Mouse (Mus musculus): ENCODE results near the gene Arpc3. TPM values are rescaled to one million over a fixed set of nuclear protein-coding genes. Genes with fewer than 3 reads are reported as not detected.
"Not testable (repeated sequence)": the region's sequence is repeated elsewhere in the genome, so short reads cannot be mapped to it uniquely, and the experiment has no call there.

Arpc3 gene
- polyA plus RNA-seq, 1 experiment from 2014 or later: 238 TPM

- peak; percentile 11 for DNase-seq (ENCODE audit: low spot score)
Measured at GRCm38 (mm10) chr5:122434541-122434940, 42.9 kb downstream of the Arpc3 start.

DNA sequence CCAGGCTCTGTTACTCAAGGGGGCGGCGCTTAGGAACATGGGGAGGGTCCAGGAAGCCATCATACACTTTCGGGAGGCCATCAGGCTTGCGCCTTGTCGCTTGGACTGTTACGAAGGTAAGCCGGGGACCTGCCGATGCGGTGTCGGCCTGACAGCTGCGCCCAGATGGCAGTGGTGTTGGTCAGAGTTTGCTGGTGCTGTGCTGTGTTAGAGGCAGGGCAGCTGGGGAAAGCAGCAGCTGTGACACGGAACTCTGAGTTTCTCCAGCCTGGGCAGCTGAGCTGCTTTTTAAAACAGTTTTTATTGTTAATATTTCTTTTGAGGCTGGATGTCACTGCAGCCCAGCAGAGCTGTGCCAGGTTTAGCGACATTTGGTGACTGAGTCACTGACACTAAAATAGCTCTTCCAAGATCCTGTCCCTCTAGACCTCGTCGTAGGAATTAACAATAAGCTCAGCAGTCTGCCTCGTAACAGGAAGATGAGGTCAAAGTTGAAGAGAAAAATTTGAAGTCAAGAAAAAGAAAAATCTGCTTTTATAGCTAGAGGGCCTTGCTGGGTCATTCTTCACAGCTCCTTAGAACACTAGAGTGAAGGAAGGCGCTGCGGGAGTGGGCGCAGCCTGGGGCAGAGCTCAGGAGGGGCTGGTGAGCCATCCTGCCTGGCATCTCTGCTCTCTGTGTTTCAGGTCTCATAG lies 47.9 kb downstream of the Arpc3 start:
- no peak for DNase-seq (ENCODE audit: low spot score)

- no peak for DNase-seq (ENCODE audit: low spot score)
Measured at GRCm38 (mm10) chr5:122440095-122440630, 48.5 kb downstream of the Arpc3 start.

GRCm38 (mm10) chr5:122444492-122444891 lies 52.8 kb downstream of the Arpc3 start:
- no peak for DNase-seq (ENCODE audit: low spot score)

DNA sequence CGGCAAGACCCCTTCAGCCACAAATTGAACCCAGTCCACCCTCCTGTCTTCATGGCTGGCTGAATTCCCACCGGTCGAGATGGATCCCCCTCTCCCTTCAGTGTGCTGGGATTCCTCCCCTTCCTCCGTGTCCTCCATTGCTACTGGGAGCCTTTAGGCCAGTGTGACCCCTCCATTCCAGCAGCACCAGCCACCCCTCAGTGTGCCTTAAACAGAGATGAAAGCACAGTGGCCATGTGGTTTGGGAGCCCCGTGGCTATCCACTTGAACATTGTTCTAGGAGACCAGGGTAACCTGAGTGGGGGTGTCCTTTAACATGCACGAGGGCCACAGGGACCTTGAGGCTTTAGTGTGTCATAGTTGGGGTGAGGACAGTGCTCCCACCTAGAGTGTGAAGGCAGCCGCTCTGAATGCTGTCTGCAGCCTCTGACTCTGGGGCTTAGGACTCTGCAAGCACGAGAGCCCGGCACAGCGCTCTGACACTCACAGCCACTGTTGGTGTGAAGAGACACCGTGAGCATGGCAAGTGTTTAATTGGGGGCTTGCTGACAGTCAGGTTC lies 53.5 kb downstream of the Arpc3 start:
- no peak for DNase-seq (ENCODE audit: low spot score)

GRCm38 (mm10) chr5:122447857-122448256 lies 56.2 kb downstream of the Arpc3 start:
- DNase-seq (ENCODE audit: low spot score): no peak

DNA sequence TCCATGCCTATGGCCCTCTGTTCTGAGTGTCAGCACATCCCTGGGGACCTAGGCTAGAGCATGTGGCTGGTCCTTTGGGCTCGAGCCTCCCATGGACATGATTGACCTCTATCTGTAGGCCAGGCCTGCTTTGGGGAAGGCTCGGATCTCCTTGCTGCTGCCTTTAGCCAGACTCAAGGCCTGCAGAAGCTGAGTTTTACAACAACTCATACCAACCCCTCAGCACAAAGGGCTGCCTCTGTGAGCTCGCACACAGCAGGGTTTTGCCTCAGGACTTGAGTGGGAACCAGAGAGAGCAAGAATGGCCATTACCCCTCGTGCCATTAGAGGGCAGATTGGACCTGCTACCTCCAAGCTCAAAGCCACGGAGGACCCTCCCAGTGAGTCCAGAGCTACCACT lies 57.2 kb downstream of the Arpc3 start:
- DNase-seq (ENCODE audit: low spot score): no peak

DNA sequence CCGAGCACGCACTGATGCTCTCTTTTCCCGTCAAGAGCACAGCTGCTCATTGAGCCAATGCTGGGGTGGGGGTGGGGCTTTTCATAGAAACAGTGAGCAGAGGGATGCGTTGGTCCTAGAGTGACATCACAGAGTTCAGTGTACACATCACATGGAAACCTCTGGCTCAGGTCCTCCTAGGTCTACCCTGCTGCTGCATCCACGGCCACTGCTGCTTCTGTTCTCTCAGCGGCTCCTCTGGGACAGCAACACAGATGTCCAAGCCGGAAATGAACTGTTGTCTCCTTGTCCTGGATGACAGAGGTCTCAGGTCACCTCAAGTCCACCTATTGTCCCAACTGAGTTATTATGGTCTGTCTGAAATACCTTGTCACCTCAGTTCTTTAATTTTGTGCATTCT lies 58.3 kb downstream of the Arpc3 start:
- DNase-seq (ENCODE audit: low spot score): no peak

GRCm38 (mm10) chr5:122450913-122451317 lies 59.2 kb downstream of the Arpc3 start:
- no peak for DNase-seq (ENCODE audit: low spot score)

- no peak for DNase-seq (ENCODE audit: low spot score)
Measured at GRCm38 (mm10) chr5:122451324-122451723, 59.6 kb downstream of the Arpc3 start.

DNA sequence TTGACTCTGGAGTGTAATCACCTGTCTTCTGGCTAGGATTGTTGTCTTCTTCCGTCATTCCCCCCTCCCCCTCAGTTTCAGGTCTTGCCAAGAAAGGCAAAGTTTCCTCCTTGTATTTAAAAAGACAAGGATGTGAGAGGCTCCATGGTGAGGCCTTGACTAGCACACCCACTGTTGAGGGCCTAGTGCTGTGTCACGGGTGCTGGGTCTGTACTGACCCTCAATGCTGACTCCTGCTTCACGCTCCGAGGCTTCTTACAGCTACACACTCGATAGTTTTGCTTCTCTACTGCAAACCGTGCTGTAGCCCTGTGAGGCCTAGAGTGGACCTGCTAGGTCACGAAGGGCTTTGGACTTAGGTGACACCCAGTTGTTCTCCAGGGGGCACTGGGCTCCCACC lies 60.5 kb downstream of the Arpc3 start:
- no peak for DNase-seq (ENCODE audit: low spot score)

DNA sequence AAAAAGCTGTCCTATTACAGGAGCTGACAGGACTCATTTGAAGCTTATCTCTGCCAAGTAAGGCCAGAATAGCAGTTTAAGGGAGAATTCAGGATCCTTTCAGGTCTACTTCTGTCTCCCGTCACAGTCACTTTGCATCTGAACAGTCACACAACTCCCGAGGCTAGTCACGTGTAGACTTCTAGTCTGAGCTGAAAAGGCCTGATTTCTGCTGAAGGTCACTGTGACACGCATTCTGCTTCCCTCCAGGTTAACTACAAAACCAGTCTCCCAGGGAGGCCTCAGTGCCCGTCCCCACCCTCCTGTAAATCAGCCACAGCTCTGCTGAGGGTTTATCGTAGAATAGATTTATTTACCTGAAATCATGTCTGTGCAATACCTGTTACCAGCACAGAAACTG lies 61.5 kb downstream of the Arpc3 start:
- DNase-seq (ENCODE audit: low spot score): no peak

- DNase-seq (ENCODE audit: low spot score): no peak
Measured at GRCm38 (mm10) chr5:122454442-122454841, 62.8 kb downstream of the Arpc3 start.

DNA sequence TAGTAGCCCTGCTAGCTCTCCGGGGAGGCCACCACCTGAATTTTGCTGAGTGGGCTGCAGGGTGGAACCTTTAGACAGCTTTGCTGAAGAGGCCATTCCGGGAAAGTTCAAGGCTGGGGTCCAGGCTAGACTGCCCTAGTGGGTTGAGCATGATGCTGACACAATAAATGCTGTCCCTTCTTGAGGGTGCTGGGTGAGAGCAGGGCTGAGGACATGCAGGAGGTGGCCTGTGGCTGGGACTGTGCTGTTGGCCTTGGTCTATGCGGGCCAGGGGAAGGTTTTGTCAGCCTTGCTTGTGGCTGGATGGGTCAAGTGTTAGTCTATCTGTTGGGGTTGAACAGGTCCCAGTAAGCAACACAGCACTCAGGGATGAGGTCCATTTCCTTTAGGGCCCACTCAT lies 63.2 kb downstream of the Arpc3 start:
- no peak for DNase-seq (ENCODE audit: low spot score)

DNA sequence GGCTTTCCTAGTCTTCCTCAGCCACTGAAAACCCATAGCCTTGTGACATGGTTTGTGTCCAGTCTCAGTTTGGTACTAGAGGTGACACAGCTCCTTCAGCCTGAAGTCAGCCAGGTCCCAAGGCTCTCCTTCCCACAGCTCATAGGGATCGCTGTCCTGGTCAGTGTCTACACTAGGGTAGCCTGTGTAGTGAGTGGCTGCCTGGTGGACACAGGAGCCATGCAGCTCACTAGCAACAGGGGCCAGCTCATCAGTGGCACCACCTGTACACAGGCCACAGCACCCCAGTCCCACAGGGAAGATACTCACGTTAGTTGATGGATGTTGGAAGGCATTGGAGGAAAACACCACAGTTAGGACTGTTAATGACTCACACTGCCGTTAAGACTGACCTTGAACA lies 63.9 kb downstream of the Arpc3 start:
- DNase-seq (ENCODE audit: low spot score): no peak

DNA sequence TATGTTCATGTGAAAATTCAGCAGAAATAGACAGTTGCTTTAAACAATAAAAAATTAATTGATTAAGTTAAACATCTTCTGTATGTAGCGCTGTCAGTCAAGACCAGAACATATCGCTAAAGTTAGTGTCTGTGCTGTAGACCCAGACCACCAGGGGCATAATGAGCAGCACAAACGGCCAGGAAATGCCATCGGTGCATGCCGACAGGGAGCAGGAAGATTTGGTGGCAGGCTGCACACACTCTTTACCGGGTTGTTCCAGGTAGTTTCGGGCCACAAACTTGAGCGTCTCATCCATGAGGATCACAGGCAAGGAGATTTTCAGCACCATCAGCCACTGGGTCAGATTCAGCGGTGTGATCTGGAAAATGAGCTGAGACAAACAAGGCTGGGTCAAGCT lies 65.4 kb downstream of the Arpc3 start:
- not testable (repeated sequence) for DNase-seq (ENCODE audit: low spot score)

DNA sequence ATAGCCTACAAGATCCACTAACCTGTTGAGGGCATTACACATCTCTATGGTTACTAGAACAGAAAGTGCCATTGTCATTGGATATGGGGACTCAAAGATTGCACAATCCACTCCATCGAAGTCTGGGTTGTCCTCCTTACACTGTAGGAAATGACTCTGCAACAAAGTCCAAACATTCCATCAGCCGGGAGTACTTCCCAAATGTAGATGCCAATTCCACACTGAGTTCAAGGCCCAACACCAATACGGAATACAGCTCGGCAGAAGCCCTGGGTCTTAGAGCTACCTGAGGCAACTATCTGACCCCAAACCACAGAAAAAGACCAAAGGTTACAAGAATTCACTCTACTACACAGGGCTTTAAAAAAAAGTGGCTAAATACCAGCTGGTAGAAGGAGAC lies 66.4 kb downstream of the Arpc3 start:
- DNase-seq (ENCODE audit: low spot score): no peak

GRCm38 (mm10) chr5:122459335-122459734 lies 67.7 kb downstream of the Arpc3 start:
- DNase-seq (ENCODE audit: low spot score): no peak

GRCm38 (mm10) chr5:122460656-122461055 lies 69.0 kb downstream of the Arpc3 start:
- no peak for DNase-seq (ENCODE audit: low spot score)

DNA sequence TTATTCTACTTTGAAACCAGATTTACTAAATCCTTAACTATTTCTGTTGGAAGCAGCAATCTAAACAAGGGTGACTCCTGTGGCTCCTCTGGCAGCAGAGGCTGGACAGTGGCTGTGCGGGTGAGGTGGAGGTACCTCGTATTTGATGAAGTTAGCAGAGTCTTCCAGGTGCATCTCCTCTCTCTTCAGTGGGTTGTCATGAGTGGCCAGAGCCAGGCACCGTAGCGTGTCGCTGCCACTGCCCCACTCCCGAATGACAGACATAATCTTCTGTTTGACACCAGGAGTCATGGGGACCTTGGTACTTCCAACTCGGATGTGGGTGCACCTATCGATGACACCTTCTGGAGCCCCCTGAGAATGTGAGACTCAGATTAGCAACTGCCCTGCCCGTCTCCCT lies 69.8 kb downstream of the Arpc3 start:
- DNase-seq (ENCODE audit: low spot score): no peak
